8 mouse cellular contexts compared by ENCODE assay signal in the genomic region with DNA sequence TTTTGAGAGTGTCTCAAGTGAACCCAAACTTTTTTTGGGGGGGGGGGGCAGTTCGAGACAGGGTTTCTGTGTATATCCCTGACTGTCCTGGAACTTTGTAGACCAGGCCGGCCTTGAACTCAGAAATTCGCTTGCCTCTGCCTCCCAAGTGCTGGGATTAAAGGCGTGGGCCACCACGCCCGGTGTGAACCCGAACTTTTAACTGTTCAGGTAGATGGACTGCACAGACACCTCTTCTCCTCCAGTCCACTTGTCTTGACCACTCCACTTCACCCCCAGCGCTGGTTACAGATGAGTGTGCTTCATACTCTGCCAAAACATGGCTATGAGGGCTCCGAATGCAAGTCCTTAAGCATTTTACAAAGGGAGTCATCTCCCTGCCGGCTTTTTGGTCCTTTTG. TPM values are rescaled to one million over a fixed set of nuclear protein-coding genes. Genes with fewer than 3 reads are reported as not detected.
DNase-seq lines count a peak whose midpoint lies in the region; ATAC-seq lines count a peak whose summit lies in the region.

No protein-coding gene starts in this region.

- H3K4me2 ChIP-seq in liver, embryonic 15.5 days = peak overlapping the region; percentile 76

- peak overlapping the region; percentile 97 for H3K4me3 ChIP-seq in liver, embryonic 15.5 days (replicated peaks)

- peak overlapping the region; percentile 98; the same call in 1 of the 2 replicates for H3K9ac ChIP-seq in liver, embryonic 15.5 days

- no peaks in the 10 kb centered on the region for H3K9me3 ChIP-seq in liver, embryonic 15.5 days (replicated peaks)

- no peak for ATAC-seq in liver, embryonic 15.5 days (ENCODE audit: insufficient read depth)

- DNase-seq in cerebellum, adult 9-10 months = peak; percentile 45
- no peak for DNase-seq in cerebellum, postnatal 4 days (ENCODE audit: low spot score in 2 of 2)
- DNase-seq in thymus, postnatal 14 days = peak; percentile 6
- DNase-seq in thymus, postnatal 10 days (ENCODE audit: low spot score in 2 of 2) = no peak
- DNase-seq in spleen, adult 18-20 months = no peak
- DNase-seq in thymus, postnatal 0 days (ENCODE audit: low spot score) = no peak
- DNase-seq in layer of hippocampus, adult 11-12 months (ENCODE audit: low spot score) = no peak

- no peaks in the 10 kb centered on the region for H3K27me3 ChIP-seq in liver, embryonic 15.5 days

- WGBS in liver, embryonic 15.5 days (ENCODE audit: insufficient replicate concordance) = 79% methylated on average over 10 of the region's 10 CpGs

- peaks cover 38% of the 10 kb centered on the region for H3K4me1 ChIP-seq in liver, embryonic 15.5 days (replicated peaks)

- H3K36me3 ChIP-seq in liver, embryonic 15.5 days (replicated peaks) = peaks cover 44% of the 10 kb centered on the region

- H3K27ac ChIP-seq in liver, embryonic 15.5 days (replicated peaks) = no peak overlapping the region

RNA-seq across cellular contexts. Expression of a gene that starts 2.0 kb away (rescaled TPM):
- 27.3 and 28.0 TPM in 2 replicates for polyA plus RNA-seq in liver, embryonic 15.5 days (2015; fragmentation: Nextera tagmentation; extraction: Ambion mirVana)
- polyA plus RNA-seq in thymus, postnatal 0 days (2015; fragmentation: Nextera tagmentation; extraction: Ambion mirVana) = 58.6 and 82.8 TPM in 2 replicates

RNA-seq across cellular contexts. Expression of a gene that starts 35.4 kb away (rescaled TPM):
- 0.03 TPM in 1 of 2 replicates, not detected in the other for polyA plus RNA-seq in liver, embryonic 15.5 days (2015; fragmentation: Nextera tagmentation; extraction: Ambion mirVana)
- 0.19 and 0.26 TPM in 2 replicates for polyA plus RNA-seq in thymus, postnatal 0 days (2015; fragmentation: Nextera tagmentation; extraction: Ambion mirVana)

Comparison
In these comparisons a context has a peak if more than half of its experiments do, and no peak if none do; other contexts are left out.
1. DNase-seq: peak in cerebellum, adult 9-10 months (single experiment) and thymus, postnatal 14 days (single experiment); none in cerebellum, postnatal 4 days (0 of 2), thymus, postnatal 10 days (0 of 2), spleen, adult 18-20 months (0 of 2), thymus, postnatal 0 days (single experiment) and layer of hippocampus, adult 11-12 months (single experiment).